Mouse (Mus musculus) lung, embryonic 16.5 days (tissue): ENCODE results near the gene Trappc6a. TPM values are rescaled to one million over a fixed set of nuclear protein-coding genes. Genes with fewer than 3 reads are reported as not detected.
A peak's percentile ranks its signal among the peaks of the same experiment; 100 is the strongest.

Experiments
- ATAC-seq: fragments of 200-750 bp; cut with Nextera tagmentation; 2 replicates; pipeline ENCODE4 v1.8.0; 2017; ENCODE audit warnings: low read depth, mild to moderate bottlenecking, moderate library complexity
- H3K27ac ChIP-seq: fragments of 300-500 bp; sonication (generic); 2 replicates; pipeline ENCODE4 v1.5.1; 2014; ENCODE audit warnings: mild to moderate bottlenecking, control low read depth, low read length
- H3K27me3 ChIP-seq: fragments of 300-500 bp; sonication (generic); 2 replicates; pipeline ENCODE4 v1.6.1; 2014; ENCODE audit warnings: low read depth, low read length, mixed read lengths; ENCODE audit not compliant: control insufficient read depth, insufficient read depth
- H3K36me3 ChIP-seq: fragments of 300-500 bp; sonication (generic); 2 replicates; pipeline ENCODE4 v1.6.1; 2014; ENCODE audit warnings: low read length; ENCODE audit not compliant: control insufficient read depth, insufficient read depth
- H3K4me1 ChIP-seq: fragments of 300-500 bp; sonication (generic); replicated peaks from 2 replicates; pipeline ENCODE4 v1.6.1; 2014; ENCODE audit warnings: low read length, mixed read lengths; ENCODE audit not compliant: control insufficient read depth, insufficient read depth
- H3K4me2 ChIP-seq: fragments of 300-500 bp; sonication (generic); 2 replicates; pipeline ENCODE4 v1.6.1; 2014; ENCODE audit warnings: low read depth, low read length, control low read depth
- H3K4me3 ChIP-seq: fragments of 300-500 bp; sonication (generic); 2 replicates; pipeline ENCODE4 v1.5.1; 2014; ENCODE audit warnings: mild to moderate bottlenecking, low read length, control low read depth
- H3K9ac ChIP-seq: fragments of 300-500 bp; sonication (generic); 2 replicates; pipeline ENCODE4 v1.6.1; 2014; ENCODE audit warnings: low read length, control low read depth
- H3K9me3 ChIP-seq: fragments of 300-500 bp; sonication (generic); 2 replicates; pipeline ENCODE4 v1.6.1; 2016; ENCODE audit warnings: low read length; ENCODE audit not compliant: control insufficient read depth
- WGBS: fragments of 180-500 bp; shearing (Covaris S2); extraction: QIAGEN DNeasy Blood & Tissue Kit; methylation state at CpG from one replicate; pipeline ENCODE4 v1.1.7; 2014; 5-methylcytosine and 5-hydroxymethylcytosine counted together
- polyA plus RNA-seq: library from polyadenylated mRNA; unstranded; fragments of >200 nt; fragmentation: Nextera tagmentation; extraction: Ambion mirVana; gene quantifications from 2 replicates; pipeline ENCODE4 v1.2.1, GENCODE M21; 2015

Trappc6a gene
- polyA plus RNA-seq, 1 experiment from 2014 or later: 104 TPM

- 41% methylated on average over 5 of the region's 5 CpGs for WGBS
- Histone ChIP-seq H3K4me2 (no peak overlapping the region), H3K9ac (no peak overlapping the region), H3K36me3 (no peaks in the 10 kb centered on the region), H3K4me3 (no peak overlapping the region), H3K27me3 (peaks cover 29% of the 10 kb centered on the region), H3K27ac (peak overlapping the region; percentile 22; the same call in 1 of the 2 replicates), H3K4me1 (peaks cover 14% of the 10 kb centered on the region), H3K9me3 (no peaks in the 10 kb centered on the region)
- ATAC-seq: peak; percentile 51
These were observed 41.5 kb upstream of the Trappc6a start for GRCm38 (mm10) chr7:19466602-19467145.

- H3K27ac ChIP-seq: no peak overlapping the region
- H3K9ac ChIP-seq: no peak overlapping the region
- WGBS: 27% methylated on average over 6 of the region's 6 CpGs
- H3K4me2 ChIP-seq: no peak overlapping the region
- no peak for ATAC-seq
- peaks cover 14% of the 10 kb centered on the region for H3K4me1 ChIP-seq
- H3K27me3 ChIP-seq: peaks cover 39% of the 10 kb centered on the region
- no peaks in the 10 kb centered on the region for H3K9me3 ChIP-seq
- H3K36me3 ChIP-seq: no peaks in the 10 kb centered on the region
- no peak overlapping the region for H3K4me3 ChIP-seq
These were observed 40.6 kb upstream of the Trappc6a start for GRCm38 (mm10) chr7:19467638-19468037.

GRCm38 (mm10) chr7:19468279-19468678 is 39.9 kb upstream of the Trappc6a start:
- H3K9ac ChIP-seq: no peak overlapping the region
- no peak overlapping the region for H3K27ac ChIP-seq
- H3K36me3 ChIP-seq: no peaks in the 10 kb centered on the region
- no peak overlapping the region for H3K4me2 ChIP-seq
- H3K4me1 ChIP-seq: peaks cover 18% of the 10 kb centered on the region
- H3K9me3 ChIP-seq: no peaks in the 10 kb centered on the region
- ATAC-seq: no peak
- no peak overlapping the region for H3K4me3 ChIP-seq
- WGBS: 53% methylated on average over 12 of the region's 12 CpGs
- peaks cover 45% of the 10 kb centered on the region for H3K27me3 ChIP-seq

- Histone ChIP-seq H3K4me3 (no peak overlapping the region), H3K9me3 (no peaks in the 10 kb centered on the region), H3K4me1 (peaks cover 23% of the 10 kb centered on the region), H3K9ac (peak overlapping the region; percentile 1; the same call in 1 of the 2 replicates), H3K27ac (no peak overlapping the region), H3K36me3 (no peaks in the 10 kb centered on the region), H3K27me3 (peaks cover 50% of the 10 kb centered on the region), H3K4me2 (no peak overlapping the region)
- WGBS: 22% methylated on average over 23 of the region's 23 CpGs
- ATAC-seq: no peak
These were observed 38.8 kb upstream of the Trappc6a start for GRCm38 (mm10) chr7:19469404-19469803.

GRCm38 (mm10) chr7:19470308-19470707 is 37.9 kb upstream of the Trappc6a start:
- no peaks in the 10 kb centered on the region for H3K36me3 ChIP-seq
- no peak overlapping the region for H3K27ac ChIP-seq
- peaks cover 20% of the 10 kb centered on the region; the same call in 1 of the 2 replicates for H3K4me1 ChIP-seq
- H3K4me2 ChIP-seq: no peak overlapping the region
- peaks cover 53% of the 10 kb centered on the region for H3K27me3 ChIP-seq
- ATAC-seq: no peak
- H3K9ac ChIP-seq: no peak overlapping the region
- 23% methylated on average over 14 of the region's 14 CpGs for WGBS
- no peaks in the 10 kb centered on the region for H3K9me3 ChIP-seq
- no peak overlapping the region for H3K4me3 ChIP-seq

- WGBS: 27% methylated on average over 4 of the region's 4 CpGs
- Histone ChIP-seq H3K9ac (no peak overlapping the region), H3K4me3 (no peak overlapping the region), H3K27ac (peak overlapping the region; percentile 19; the same call in 1 of the 2 replicates), H3K4me2 (no peak overlapping the region), H3K9me3 (no peaks in the 10 kb centered on the region), H3K27me3 (peaks cover 50% of the 10 kb centered on the region), H3K36me3 (no peaks in the 10 kb centered on the region), H3K4me1 (peaks cover 20% of the 10 kb centered on the region; the same call in 1 of the 2 replicates)
- ATAC-seq: peak; percentile 19; the same call in 1 of the 2 replicates
These were observed 35.8 kb upstream of the Trappc6a start for GRCm38 (mm10) chr7:19472403-19472802.

GRCm38 (mm10) chr7:19473875-19474443 is 34.2 kb upstream of the Trappc6a start:
- peak; percentile 89 for ATAC-seq
- Histone ChIP-seq H3K4me3 (peak overlapping the region; percentile 61), H3K9ac (peak overlapping the region; percentile 79), H3K27me3 (peaks cover 48% of the 10 kb centered on the region), H3K4me1 (peaks cover 20% of the 10 kb centered on the region; the same call in 1 of the 2 replicates), H3K9me3 (no peaks in the 10 kb centered on the region), H3K36me3 (no peaks in the 10 kb centered on the region), H3K27ac (peak overlapping the region; percentile 44), H3K4me2 (peak overlapping the region; percentile 96)
- 0% methylated on average over 32 of the region's 89 CpGs for WGBS

- Histone ChIP-seq H3K9me3 (no peaks in the 10 kb centered on the region), H3K36me3 (no peaks in the 10 kb centered on the region), H3K4me2 (no peak overlapping the region), H3K4me3 (no peak overlapping the region), H3K27ac (no peak overlapping the region), H3K27me3 (peaks cover 20% of the 10 kb centered on the region), H3K4me1 (peaks cover 12% of the 10 kb centered on the region; the same call in 1 of the 2 replicates), H3K9ac (no peak overlapping the region)
- no peak for ATAC-seq
- 54% methylated on average over 2 of the region's 2 CpGs for WGBS
These were observed 31.1 kb upstream of the Trappc6a start for GRCm38 (mm10) chr7:19477084-19477483.

GRCm38 (mm10) chr7:19477624-19478384 is 30.4 kb upstream of the Trappc6a start:
- no peak overlapping the region for H3K4me2 ChIP-seq
- H3K9me3 ChIP-seq: no peaks in the 10 kb centered on the region
- H3K4me3 ChIP-seq: no peak overlapping the region
- no peak overlapping the region for H3K9ac ChIP-seq
- H3K27ac ChIP-seq: peak overlapping the region; percentile 12; the same call in 1 of the 2 replicates
- H3K27me3 ChIP-seq: peaks cover 13% of the 10 kb centered on the region
- 16% methylated on average over 14 of the region's 14 CpGs for WGBS
- no peak for ATAC-seq
- peaks cover 12% of the 10 kb centered on the region; the same call in 1 of the 2 replicates for H3K4me1 ChIP-seq
- H3K36me3 ChIP-seq: no peaks in the 10 kb centered on the region
